Mouse (Mus musculus) megakaryocyte, embryonic 14.5 days (primary cell): ENCODE data around the gene U2af1.

Source experiments
- FLI1 ChIP-seq: IDR thresholded peaks from 2 replicates; pipeline ENCODE4 v1.6.1; 2012; ENCODE audit warnings: low read length, inconsistent platforms, mixed read lengths
- GATA1 ChIP-seq: IDR thresholded peaks from 3 replicates; pipeline ENCODE4 v1.6.1; 2012; ENCODE audit warnings: mixed read lengths, low read length, inconsistent platforms, borderline replicate concordance

DNA sequence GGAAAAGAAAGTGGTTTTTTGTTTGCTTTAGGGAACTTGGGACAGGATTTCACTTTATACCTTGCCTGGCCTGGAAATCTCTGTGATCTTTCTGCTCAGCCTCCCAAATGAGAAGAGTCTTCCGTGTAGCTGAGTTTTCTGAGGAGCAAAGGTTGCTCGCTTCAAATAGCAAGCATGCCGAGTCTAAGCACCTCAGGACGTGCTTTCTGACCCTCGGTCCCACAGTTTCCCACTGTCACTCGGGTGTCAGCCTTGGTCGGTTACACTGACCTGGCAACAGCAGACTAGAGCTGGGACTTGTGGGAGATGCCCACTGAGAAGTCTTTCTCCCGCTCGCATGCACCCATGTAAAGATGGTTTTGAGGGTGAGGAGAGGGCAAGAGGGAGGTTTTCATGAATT, 60.7 kb downstream of the U2af1 start:
- TF ChIP-seq GATA1: no peak
- no peak for TF ChIP-seq FLI1
